Mouse (Mus musculus) liver, embryonic 15.5 days (tissue): ENCODE data around the gene 9430015G10Rik. TPM values are rescaled to one million over a fixed set of nuclear protein-coding genes. Genes with fewer than 3 reads are reported as not detected.

Experiments used
- ATAC-seq: fragments of 200-750 bp; cut with Nextera tagmentation; 2 replicates; pipeline ENCODE4 v1.8.0; 2017; ENCODE audit warnings: moderate number of reproducible peaks, mild to moderate bottlenecking, moderate library complexity; ENCODE audit not compliant: insufficient read depth
- H3K27ac ChIP-seq: fragments of 300-500 bp; sonication (generic); replicated peaks from 2 replicates; pipeline ENCODE4 v1.5.1; 2015; ENCODE audit warnings: mild to moderate bottlenecking, inconsistent platforms
- H3K27me3 ChIP-seq: fragments of 300-500 bp; sonication (generic); 2 replicates; pipeline ENCODE4 v1.6.1; 2015; ENCODE audit warnings: mild to moderate bottlenecking, inconsistent platforms
- H3K36me3 ChIP-seq: fragments of 300-500 bp; sonication (generic); replicated peaks from 2 replicates; pipeline ENCODE4 v1.6.1; 2015; ENCODE audit warnings: moderate library complexity, mild to moderate bottlenecking, inconsistent platforms
- H3K4me1 ChIP-seq: fragments of 300-500 bp; sonication (generic); replicated peaks from 2 replicates; pipeline ENCODE4 v1.6.1; 2015; ENCODE audit warnings: inconsistent platforms
- H3K4me2 ChIP-seq: fragments of 300-500 bp; sonication (generic); 2 replicates; pipeline ENCODE4 v1.6.1; 2015; ENCODE audit warnings: moderate library complexity, mild to moderate bottlenecking, inconsistent platforms
- H3K4me3 ChIP-seq: fragments of 300-500 bp; sonication (generic); replicated peaks from 2 replicates; pipeline ENCODE4 v1.5.1; 2015; ENCODE audit warnings: mild to moderate bottlenecking, inconsistent platforms
- H3K9ac ChIP-seq: fragments of 300-500 bp; sonication (generic); 2 replicates; pipeline ENCODE4 v1.6.1; 2015; ENCODE audit warnings: moderate library complexity, mild to moderate bottlenecking, inconsistent platforms
- H3K9me3 ChIP-seq: fragments of 300-500 bp; sonication (generic); replicated peaks from 2 replicates; pipeline ENCODE4 v1.6.1; 2016; ENCODE audit warnings: inconsistent platforms
- WGBS: fragments of 180-500 bp; shearing (Covaris S2); methylation state at CpG from one replicate; pipeline ENCODE4 v1.1.7; 2015; ENCODE audit warnings: mixed read lengths; ENCODE audit not compliant: insufficient replicate concordance; 5-methylcytosine and 5-hydroxymethylcytosine counted together
- polyA plus RNA-seq: library from polyadenylated mRNA; unstranded; fragments of >200 nt; fragmentation: Nextera tagmentation; extraction: Ambion mirVana; gene quantifications from 2 replicates; pipeline ENCODE4 v1.2.1, GENCODE M21; 2015

Gene 9430015G10Rik
- polyA plus RNA-seq, 1 experiment from 2014 or later: 10.5 TPM

- no peak overlapping the region for H3K4me2 ChIP-seq
- no peak overlapping the region for H3K4me3 ChIP-seq
- 0 out of 2 replicates have a peak overlapping the region, but pooled peaks have one; percentile 0 for H3K27ac ChIP-seq
- peaks cover 11% of the 10 kb centered on the region for H3K27me3 ChIP-seq
- no peaks in the 10 kb centered on the region for H3K36me3 ChIP-seq
- H3K9me3 ChIP-seq: no peaks in the 10 kb centered on the region
- peaks cover 19% of the 10 kb centered on the region for H3K4me1 ChIP-seq
- 32% methylated on average over 4 of the region's 4 CpGs for WGBS
- no peak for ATAC-seq
- no peak overlapping the region for H3K9ac ChIP-seq
Observed at GRCm38 (mm10) chr4:156082621-156083234, 27.1 kb upstream of the 9430015G10Rik start.

GRCm38 (mm10) chr4:156083348-156083747 lies 26.4 kb upstream of the 9430015G10Rik start:
- Histone ChIP-seq H3K36me3 (no peaks in the 10 kb centered on the region), H3K9ac (no peak overlapping the region), H3K4me3 (no peak overlapping the region), H3K4me2 (peak overlapping the region; percentile 21; the same call in 1 of the 2 replicates), H3K9me3 (no peaks in the 10 kb centered on the region), H3K4me1 (peaks cover 13% of the 10 kb centered on the region), H3K27me3 (peaks cover 5% of the 10 kb centered on the region), H3K27ac (peak overlapping the region; percentile 31)
- no peak for ATAC-seq
- 57% methylated on average over 5 of the region's 5 CpGs for WGBS

- 60% methylated on average over 9 of the region's 9 CpGs for WGBS
- ATAC-seq: no peak
- peak overlapping the region; percentile 21 for H3K4me2 ChIP-seq
- no peaks in the 10 kb centered on the region for H3K27me3 ChIP-seq
- peak overlapping the region; percentile 31 for H3K27ac ChIP-seq
- H3K36me3 ChIP-seq: no peaks in the 10 kb centered on the region
- H3K4me1 ChIP-seq: peaks cover 13% of the 10 kb centered on the region
- H3K4me3 ChIP-seq: 0 out of 2 replicates have a peak overlapping the region, but pooled peaks have one; percentile 2
- H3K9ac ChIP-seq: no peak overlapping the region; the same call in 1 of the 2 replicates
- H3K9me3 ChIP-seq: no peaks in the 10 kb centered on the region
Observed at GRCm38 (mm10) chr4:156084096-156084879, 25.5 kb upstream of the 9430015G10Rik start.

GRCm38 (mm10) chr4:156085256-156085655 lies 24.5 kb upstream of the 9430015G10Rik start:
- no peak for ATAC-seq
- no peak overlapping the region for H3K27ac ChIP-seq
- no peaks in the 10 kb centered on the region for H3K27me3 ChIP-seq
- H3K4me1 ChIP-seq: peaks cover 14% of the 10 kb centered on the region
- no peak overlapping the region for H3K4me3 ChIP-seq
- no peaks in the 10 kb centered on the region for H3K36me3 ChIP-seq
- no peaks in the 10 kb centered on the region for H3K9me3 ChIP-seq
- H3K9ac ChIP-seq: no peak overlapping the region
- no peak overlapping the region for H3K4me2 ChIP-seq
- 68% methylated on average over 8 of the region's 8 CpGs for WGBS

GRCm38 (mm10) chr4:156087398-156088087 lies 22.2 kb upstream of the 9430015G10Rik start:
- H3K4me1 ChIP-seq: peaks cover 29% of the 10 kb centered on the region
- WGBS: 10% methylated on average over 5 of the region's 5 CpGs
- no peak overlapping the region for H3K27ac ChIP-seq
- no peak overlapping the region for H3K9ac ChIP-seq
- no peak for ATAC-seq
- H3K27me3 ChIP-seq: no peaks in the 10 kb centered on the region
- H3K4me3 ChIP-seq: no peak overlapping the region
- no peak overlapping the region for H3K4me2 ChIP-seq
- H3K9me3 ChIP-seq: no peaks in the 10 kb centered on the region
- no peaks in the 10 kb centered on the region for H3K36me3 ChIP-seq

- Histone ChIP-seq H3K27ac (no peak overlapping the region), H3K27me3 (no peaks in the 10 kb centered on the region), H3K36me3 (no peaks in the 10 kb centered on the region), H3K4me1 (peaks cover 31% of the 10 kb centered on the region), H3K4me3 (no peak overlapping the region), H3K4me2 (peak overlapping the region; percentile 41), H3K9me3 (no peaks in the 10 kb centered on the region), H3K9ac (no peak overlapping the region; the same call in 1 of the 2 replicates)
- peak; percentile 87 for ATAC-seq
- WGBS: 50% methylated on average over 1 of the region's 1 CpGs
Observed at GRCm38 (mm10) chr4:156091236-156091635, 18.5 kb upstream of the 9430015G10Rik start.

GRCm38 (mm10) chr4:156092765-156093164 lies 17.0 kb upstream of the 9430015G10Rik start:
- Histone ChIP-seq H3K27me3 (no peaks in the 10 kb centered on the region), H3K4me2 (no peak overlapping the region), H3K9ac (no peak overlapping the region), H3K4me3 (no peak overlapping the region), H3K9me3 (no peaks in the 10 kb centered on the region), H3K4me1 (peaks cover 31% of the 10 kb centered on the region), H3K27ac (no peak overlapping the region), H3K36me3 (no peaks in the 10 kb centered on the region)
- 49% methylated on average over 1 of the region's 1 CpGs for WGBS
- no peak for ATAC-seq

GRCm38 (mm10) chr4:156093758-156094157 lies 16.0 kb upstream of the 9430015G10Rik start:
- 56% methylated on average over 5 of the region's 5 CpGs for WGBS
- ATAC-seq: peak; percentile 52

GRCm38 (mm10) chr4:156096191-156096590 lies 13.6 kb upstream of the 9430015G10Rik start:
- H3K27me3 ChIP-seq: no peaks in the 10 kb centered on the region
- ATAC-seq: no peak
- no peaks in the 10 kb centered on the region for H3K36me3 ChIP-seq
- H3K9ac ChIP-seq: no peak overlapping the region
- no peaks in the 10 kb centered on the region for H3K9me3 ChIP-seq
- no peak overlapping the region for H3K4me2 ChIP-seq
- no peak overlapping the region for H3K27ac ChIP-seq
- WGBS: 54% methylated on average over 1 of the region's 1 CpGs
- peaks cover 24% of the 10 kb centered on the region for H3K4me1 ChIP-seq
- no peak overlapping the region for H3K4me3 ChIP-seq

More at GRCm38 (mm10) chr4:156093758-156094157, 16.0 kb upstream of the 9430015G10Rik start:
- no peak overlapping the region for H3K4me3 ChIP-seq
- peaks cover 31% of the 10 kb centered on the region for H3K4me1 ChIP-seq
- H3K27ac ChIP-seq: peak overlapping the region; percentile 38; the same call in 1 of the 2 replicates
- H3K9ac ChIP-seq: no peak overlapping the region
- no peaks in the 10 kb centered on the region for H3K9me3 ChIP-seq
- H3K27me3 ChIP-seq: no peaks in the 10 kb centered on the region
- no peaks in the 10 kb centered on the region for H3K36me3 ChIP-seq
- H3K4me2 ChIP-seq: no peak overlapping the region

- peaks cover 7% of the 10 kb centered on the region; the same call in 1 of the 2 replicates for H3K4me1 ChIP-seq
- ATAC-seq: no peak
- no peak overlapping the region for H3K4me3 ChIP-seq
- no peaks in the 10 kb centered on the region for H3K9me3 ChIP-seq
- H3K4me2 ChIP-seq: no peak overlapping the region
- no peaks in the 10 kb centered on the region for H3K27me3 ChIP-seq
- H3K9ac ChIP-seq: no peak overlapping the region
- no peaks in the 10 kb centered on the region for H3K36me3 ChIP-seq
- 58% methylated on average over 9 of the region's 9 CpGs for WGBS
- H3K27ac ChIP-seq: no peak overlapping the region
Observed at GRCm38 (mm10) chr4:156097770-156098366, 11.9 kb upstream of the 9430015G10Rik start.
